Mouse (Mus musculus) CD4-positive, CD25-positive, alpha-beta regulatory T cell, adult 2 months (primary cell): ENCODE results near the gene Hipk2.
"Not testable (repeated sequence)": the region's sequence is repeated elsewhere in the genome, so short reads cannot be mapped to it uniquely, and the experiment has no call there.

Source experiments
- DNase-seq: peaks from one replicate; pipeline ENCODE4 v3.0.0-alpha.2; 2012; ENCODE audit warnings: low read depth, low spot score

Gene Hipk2

DNA sequence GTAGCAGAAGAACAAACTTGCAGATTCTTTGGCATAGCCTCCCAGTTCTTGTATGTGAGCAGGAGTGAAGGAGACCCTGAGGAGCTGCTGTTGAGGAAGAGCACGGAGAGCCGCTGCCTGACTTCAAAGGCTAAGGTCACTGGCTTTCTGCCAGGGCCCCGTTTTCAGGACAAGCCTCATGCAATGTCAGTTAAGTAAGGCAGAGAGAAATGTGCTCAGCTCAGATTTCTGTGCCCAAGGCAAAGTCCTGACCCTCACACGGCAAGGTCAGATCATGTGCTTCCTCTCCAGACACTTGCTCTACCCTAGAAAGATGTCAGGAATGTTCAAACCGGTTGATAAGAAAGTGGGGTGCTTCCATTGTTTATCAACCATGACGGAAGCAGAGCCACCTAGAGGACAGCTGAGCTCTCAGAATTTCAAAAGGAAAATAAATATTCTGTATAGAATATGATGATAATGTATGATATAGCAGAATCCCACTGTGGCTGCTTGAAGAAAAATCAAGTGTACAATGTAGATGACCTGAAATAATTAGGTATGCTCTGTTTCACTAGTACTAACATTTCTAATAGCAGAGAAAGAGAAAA, 173.1 kb downstream of the Hipk2 start:
- DNase-seq: no peak

DNA sequence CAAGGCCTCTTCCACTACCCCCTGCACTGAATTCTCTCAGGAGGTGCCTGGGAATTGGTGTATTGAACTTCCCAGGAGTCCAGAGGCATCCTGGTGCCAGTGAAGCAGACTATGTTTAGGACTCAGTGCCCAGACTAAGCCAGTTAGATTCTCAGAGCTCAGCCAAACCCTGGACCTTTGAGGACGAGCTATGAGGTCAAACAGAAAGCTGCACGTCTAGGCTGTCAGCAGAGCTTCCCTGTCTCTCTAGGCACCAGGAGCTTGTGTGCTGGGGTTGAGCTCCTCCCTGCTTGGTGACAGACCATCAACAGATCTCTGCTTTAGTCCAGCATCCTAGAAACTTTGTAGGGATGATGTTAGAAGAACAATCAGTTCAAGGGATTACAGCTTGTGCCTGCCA, 174.5 kb downstream of the Hipk2 start:
- DNase-seq: no peak

DNA sequence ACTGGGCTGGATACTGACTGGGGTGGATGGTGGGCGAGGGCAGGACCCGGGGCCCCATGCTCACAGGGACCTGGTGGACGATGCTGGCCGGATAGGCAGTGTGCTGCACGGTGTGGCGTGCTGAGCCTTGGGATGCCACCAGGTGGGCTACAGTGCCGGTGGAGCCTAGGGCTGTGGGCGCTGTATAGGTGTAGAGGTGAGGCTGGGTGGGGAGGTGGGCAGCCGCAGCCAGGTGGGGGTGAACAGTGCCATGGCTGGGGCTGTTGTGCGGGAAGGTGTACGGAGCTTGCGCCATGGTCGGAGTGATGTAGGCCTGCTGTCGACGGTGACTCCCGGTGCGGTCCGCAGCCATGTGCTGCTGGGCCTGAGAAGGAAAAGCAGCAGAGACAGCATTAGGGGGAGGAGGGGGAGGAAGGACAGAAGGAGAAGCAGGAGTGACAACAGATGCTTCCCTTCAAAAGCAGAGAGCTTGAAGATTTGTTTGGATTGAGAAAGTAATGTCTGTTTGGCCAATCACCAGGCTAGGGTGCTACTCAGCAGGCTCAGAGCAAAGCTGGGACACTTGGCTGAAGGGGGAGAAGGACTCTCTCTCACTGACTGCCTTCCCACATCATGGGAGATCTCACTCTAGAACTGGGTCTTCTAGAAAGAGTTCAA, 177.6 kb downstream of the Hipk2 start:
- no peak for DNase-seq

DNA sequence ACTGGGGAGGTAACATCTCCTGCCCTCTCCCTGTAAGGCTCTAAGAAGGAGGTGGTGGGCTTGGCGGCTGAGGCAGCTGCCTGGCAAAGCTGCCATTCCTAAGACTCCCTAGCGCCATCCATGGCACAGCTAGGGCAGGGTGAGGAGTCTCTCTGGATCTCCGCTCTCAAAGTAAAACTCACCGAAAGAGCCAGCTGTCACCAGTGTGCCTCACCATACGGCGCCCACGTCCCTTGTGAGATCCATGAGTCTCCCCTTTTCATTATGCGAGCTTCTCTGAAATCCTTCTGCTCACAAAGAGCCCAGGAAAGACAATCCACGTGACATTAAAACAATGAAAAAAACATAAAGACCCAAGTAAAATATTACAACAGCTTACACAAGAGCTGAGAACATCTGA, 179.4 kb downstream of the Hipk2 start:
- no peak for DNase-seq

DNA sequence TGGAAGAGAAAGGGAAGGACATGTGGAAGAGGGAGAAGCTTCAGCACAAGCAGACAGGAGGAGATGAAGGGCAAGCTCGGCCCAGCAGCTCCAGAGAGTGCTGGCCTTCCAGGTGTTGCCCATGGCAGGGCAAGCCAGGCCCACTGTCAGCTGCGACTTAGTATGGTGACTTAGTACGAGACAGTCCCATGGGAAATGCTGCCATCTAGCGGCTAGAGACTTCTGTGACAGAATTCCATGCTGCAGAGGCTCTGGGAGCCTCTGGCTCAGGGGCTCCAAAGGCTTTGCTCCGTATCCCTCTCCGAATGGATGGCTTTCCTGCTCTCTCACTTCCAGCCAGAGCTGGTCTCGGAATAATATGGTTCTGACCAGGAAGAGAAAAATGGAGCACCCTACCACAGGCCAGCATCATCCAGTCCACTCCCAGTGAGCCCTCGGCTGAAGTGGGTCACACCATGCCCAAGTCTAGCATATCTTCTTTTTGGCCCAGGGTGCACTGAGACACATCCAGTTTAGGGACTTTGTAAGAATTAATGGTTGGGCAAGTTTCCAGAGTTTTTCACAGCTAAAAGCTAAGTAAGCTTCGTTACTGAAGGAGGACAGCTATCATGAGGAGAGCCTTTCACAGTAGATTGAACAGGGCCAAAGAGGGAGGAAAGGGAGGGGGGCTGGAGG, 180.4 kb downstream of the Hipk2 start:
- DNase-seq: peak; percentile 83

DNA sequence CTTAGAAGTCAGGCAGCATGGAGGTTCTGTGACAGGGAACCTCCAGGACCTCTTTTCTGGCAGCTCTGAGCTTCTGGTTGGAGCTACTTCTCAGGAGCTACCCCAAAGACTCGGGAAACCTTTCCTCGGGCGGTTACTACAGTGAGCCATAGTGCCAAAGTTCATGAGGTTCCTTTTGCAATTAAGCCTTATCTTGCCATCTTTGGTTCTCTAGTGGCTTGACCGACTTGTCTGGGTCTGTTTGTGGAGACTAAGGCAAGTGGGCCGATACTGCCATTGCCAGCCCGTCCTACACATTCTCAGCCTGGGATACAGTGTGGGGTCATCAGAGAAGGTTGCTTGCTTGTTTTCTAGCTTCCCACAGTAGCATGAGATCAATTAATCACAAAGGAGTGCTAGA, 183.4 kb downstream of the Hipk2 start:
- no peak for DNase-seq

DNA sequence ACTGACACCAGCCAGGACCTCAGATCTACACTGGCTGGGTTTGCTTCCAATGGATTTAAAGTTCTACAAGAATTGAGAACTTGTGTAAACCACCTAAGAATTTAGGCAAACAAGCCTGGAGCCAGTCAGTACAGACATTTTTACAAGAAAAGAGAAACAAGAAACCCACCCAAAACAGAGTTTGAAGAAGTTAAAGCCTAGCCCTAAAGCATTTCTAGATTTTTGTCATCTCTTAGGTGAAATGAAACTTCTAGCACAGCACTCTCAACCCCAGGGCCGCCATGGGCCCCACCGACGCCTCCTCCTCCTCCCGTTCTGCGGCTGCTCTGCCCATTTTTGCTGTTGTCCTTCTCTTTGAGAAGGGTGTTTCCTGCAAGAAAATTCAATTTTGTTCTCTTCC, 184.9 kb downstream of the Hipk2 start:
- DNase-seq: peak; percentile 27

DNA sequence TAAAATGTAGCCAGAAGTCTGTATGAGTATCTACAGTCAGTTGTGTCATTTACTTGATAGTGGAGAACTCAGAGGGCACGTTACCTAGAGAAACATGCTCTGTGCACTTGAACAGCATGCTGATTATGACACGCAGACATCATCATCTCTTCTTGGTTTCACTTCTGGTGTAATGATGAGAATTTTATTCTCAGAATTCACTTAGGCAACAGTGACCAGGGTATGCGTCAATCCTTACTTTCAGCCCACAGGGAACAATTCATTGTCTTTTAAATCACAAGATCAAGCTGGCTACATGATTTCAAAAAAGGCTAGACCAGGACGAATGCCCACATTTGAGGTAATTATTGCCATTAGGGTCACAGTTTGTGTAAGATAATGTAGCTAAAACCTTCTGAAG, 185.3 kb downstream of the Hipk2 start:
- no peak for DNase-seq

DNA sequence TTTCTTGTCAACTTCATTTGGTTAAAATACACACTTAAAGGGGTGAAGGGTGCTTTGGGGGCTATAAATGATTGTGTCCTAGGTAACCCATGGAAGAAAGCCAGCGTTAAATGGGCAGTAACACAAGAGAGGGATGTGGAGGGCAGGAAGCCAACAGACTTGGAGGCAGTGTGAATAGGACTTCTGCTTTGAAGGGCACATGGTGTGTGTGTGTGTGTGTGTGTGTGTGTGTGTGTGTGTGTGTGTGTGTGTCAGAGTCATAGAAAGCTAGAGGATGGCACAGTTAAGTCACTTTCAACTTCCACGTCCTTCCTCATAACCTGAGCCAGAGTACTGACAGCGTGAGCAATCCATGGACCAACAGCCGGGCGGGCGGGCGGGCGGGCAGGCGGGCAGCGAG, 187.1 kb downstream of the Hipk2 start:
- no peak for DNase-seq

DNA sequence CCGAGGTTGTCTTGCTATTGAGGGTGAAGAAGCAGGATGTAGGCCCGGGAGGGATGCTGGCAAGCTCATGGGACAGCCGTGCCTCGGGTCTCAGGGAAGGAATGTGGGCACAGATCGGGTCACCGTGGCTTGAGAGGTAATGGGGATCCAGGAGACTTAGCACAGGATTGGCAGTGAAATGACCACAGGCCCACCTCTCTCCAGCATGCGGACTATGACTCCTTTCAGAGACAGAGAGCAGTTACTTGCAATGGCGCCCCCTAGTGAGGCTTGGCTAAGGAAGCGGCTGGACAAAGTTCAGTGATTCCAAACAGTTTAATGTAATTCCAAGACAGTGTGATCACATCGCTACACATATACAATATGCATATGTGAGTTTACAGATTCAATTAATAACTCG, 188.7 kb downstream of the Hipk2 start:
- peak; percentile 47 for DNase-seq

DNA sequence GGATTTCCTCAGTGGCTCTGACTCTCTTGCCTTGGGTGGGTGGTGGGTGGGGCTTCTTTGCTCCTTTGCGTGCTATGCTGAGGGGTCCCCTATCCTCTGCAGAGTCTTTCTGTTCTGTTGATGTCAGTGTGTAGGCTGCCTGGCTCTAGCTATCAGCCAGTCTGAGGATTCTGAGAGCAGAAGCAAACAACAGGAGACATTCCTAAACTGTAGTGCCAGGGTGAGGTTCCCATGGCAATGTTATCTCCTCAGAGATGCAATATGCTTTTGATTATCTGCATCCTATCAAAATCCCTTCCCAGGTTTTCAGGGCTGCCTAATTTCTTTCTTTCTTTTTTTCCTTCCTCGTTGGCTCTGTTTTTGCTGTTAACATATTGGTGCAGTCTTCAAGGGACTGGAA, 193.4 kb downstream of the Hipk2 start:
- no peak for DNase-seq

DNA sequence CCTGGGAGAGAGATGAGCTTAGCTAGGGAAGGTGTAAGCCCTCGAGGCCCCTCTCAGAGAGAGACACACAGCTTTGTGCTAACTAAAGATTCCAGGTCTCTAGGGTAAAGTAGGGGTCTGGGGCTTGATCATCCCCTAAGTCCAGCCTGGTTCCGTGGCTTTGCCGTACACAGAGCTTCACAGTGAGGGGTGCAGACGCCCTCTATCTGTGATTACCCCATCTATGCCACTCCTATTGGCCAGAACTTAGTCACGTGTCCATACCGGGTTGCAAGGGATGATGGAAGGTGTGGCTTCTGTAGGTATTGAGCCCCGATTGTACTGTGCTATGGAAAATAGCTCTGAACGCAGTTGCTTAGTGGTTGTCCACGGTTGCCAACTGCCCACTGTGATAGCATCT, 198.3 kb downstream of the Hipk2 start:
- no peak for DNase-seq

DNA sequence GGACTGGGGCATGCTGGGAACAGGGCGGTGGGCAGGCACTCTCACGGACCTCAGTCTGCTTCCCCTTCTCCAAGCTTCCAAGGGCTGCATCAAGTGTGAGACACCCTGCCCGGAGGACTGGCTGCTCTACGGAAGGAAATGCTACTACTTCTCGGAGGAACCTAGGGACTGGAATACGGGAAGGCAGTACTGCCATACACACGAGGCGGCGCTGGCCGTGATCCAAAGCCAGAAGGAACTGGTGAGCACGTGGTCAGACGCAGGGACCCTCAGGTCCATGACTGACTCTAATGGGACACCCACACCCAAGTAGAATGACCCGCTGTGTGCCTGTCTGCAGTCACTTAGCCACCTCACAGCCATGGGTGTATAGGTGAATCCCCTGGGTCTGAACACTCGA, 199.2 kb downstream of the Hipk2 start:
- DNase-seq: no peak

DNA sequence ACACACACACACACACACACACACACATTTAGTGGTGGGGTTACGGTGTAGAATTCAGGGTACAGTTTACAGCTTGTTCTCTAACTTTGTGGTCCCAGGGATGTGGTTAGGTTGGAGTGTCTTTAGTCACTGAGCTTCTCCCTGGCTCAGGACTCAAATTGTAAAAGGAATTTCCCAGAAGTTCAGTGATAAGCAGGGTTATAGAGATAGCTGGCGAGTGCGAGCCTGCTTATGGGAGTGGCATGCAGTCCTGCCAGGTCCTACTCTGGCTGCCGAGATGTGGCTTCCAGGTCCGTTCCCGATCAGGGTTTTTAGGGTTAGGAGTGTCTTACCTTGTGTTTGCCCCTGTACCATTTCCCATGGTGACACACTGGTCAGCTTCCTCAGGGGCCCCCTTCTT, 199.7 kb downstream of the Hipk2 start:
- no peak for DNase-seq

DNA sequence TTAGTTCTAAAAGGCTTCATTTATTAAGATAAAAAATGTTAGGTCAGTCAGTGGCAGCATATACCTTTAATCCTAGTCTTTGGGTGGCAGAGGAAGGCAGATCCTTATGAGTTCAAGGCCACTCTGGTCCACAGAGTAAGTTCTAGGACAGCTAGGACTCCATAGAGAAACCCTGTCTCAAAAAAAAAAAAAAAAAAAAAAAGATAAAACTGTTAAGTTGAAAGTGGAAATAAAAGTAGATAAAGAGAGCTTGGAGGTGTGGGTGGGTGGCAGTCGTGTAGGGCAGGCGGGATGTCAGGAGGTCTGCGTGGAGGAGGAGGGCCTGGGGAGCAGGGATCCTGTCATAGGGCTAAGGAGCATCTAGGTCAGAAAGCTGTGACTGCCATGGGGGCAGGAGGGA, 204.0 kb downstream of the Hipk2 start:
- no peak for DNase-seq

DNA sequence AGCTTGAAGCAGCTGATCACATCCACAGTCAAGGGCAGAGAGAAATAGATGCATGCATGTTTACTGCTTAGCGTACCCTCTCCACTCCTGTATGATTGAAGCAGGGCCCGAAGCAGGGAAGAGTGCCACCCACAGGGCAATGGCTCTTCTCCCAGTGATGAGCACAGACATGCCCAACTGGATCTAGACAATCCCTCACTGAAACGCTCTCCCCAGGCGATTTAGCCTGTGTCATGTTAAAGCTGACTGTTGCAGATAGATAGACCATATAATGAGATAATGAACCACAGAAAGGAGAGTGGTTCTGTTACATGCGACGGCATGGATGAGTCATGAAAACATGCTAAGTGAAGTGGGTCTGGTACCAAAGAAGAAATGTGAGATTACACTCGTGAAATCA, 204.7 kb downstream of the Hipk2 start:
- DNase-seq: no peak

DNA sequence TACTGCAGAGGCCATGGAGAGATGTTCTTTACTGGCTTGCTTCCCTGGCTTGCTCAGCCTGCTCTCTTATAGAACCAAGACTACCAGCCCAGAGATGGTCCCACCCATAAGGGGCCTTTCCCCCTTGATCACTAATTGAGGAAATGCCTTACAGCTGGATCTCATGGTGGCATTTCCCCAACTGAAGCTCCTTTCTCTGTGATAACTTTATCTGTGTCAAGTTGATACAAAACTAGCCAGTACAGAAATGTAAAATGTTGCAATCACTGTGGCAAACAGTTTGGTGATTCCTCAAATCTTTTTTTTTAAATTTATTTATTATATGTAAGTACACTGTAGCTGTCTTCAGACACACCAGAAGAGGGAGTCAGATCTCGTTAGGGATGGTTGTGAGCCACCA, 205.5 kb downstream of the Hipk2 start:
- DNase-seq: not testable (repeated sequence)

DNA sequence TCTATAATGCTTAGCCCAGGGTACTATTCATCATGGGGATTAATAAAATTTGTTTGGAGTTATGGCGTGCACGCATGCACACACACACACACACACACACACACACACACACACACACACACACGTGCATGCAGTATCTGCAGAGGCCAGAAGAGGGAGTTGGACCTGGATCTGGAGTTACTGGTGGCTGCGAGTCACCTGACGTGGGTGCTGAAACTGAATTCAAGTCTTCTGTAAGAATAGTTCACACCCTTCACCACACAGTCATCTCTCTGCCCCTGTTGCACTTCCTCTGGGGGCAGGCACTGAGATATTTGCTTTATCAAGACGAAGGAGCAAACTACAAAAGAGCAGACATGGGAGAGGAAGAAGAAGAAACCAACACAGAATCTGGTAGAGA, 206.4 kb downstream of the Hipk2 start:
- DNase-seq: peak; percentile 46

DNA sequence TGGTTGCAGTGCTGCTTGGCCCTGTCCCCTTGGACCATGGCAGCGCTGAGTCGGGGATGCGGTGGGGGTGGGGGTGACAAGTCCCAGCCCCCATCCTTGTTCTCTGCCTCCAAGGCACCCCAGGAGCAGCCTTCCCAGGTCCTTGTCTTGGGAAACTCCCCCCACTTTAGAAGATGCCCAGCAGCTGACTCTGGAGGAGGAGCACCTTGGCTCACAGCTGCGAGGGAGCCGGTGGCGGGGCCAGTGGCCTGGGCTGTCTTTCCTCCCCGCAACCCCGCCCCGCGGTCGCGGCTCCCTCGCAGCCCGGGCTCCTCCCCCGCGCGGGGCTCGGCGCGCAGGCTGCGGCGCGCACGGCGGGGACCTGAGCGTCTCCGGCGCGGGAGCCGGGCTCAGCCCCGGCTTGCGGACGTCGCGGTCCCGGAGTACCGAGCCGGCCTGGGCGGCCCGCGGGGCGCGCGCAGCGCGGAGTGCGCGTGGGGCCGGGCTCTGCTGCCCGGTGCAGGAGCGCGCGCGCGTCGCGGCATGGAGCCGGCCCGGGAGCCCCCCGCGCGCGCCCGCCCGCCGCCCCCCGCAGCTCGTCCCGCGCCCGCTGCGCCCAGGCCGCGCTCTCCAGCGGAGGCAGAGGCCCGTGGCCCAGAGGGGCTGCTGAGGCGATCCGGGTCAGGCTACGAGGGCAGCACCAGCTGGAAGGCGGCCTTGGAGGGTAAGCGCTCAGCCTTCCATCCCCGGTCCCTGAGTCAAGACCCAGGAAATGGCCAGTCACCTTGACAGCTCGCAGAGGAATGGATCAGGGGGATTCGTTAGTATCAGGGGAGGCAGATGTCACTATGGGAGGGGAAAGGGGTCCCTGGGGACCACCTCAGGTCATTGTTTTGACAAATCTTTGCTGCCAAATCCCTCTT, 213.0 kb downstream of the Hipk2 start, which contains the start of gene Clec2l:
Gene Clec2l (plus strand): TSS at position 356 of the 902 bp plus-strand sequence.
- DNase-seq: no peak

DNA sequence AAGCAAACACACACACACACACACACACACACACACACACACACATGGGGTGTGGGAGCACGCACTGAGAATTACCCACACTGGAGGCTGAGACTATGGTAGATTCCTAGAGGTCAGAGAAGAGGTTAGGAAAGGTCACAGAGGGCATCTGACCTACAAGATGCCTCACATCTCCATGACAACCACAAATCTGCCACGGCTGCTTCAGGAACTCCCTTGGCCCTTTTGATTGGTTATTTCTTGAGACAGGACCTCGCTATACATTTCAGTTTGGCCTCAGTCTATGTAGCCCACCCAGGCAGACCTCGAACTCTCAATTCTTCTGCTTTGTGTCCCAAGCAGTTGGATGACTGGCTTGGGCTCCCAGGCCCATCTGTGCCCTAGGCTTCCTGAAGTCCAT, 214.3 kb downstream of the Hipk2 start:
- no peak for DNase-seq

DNA sequence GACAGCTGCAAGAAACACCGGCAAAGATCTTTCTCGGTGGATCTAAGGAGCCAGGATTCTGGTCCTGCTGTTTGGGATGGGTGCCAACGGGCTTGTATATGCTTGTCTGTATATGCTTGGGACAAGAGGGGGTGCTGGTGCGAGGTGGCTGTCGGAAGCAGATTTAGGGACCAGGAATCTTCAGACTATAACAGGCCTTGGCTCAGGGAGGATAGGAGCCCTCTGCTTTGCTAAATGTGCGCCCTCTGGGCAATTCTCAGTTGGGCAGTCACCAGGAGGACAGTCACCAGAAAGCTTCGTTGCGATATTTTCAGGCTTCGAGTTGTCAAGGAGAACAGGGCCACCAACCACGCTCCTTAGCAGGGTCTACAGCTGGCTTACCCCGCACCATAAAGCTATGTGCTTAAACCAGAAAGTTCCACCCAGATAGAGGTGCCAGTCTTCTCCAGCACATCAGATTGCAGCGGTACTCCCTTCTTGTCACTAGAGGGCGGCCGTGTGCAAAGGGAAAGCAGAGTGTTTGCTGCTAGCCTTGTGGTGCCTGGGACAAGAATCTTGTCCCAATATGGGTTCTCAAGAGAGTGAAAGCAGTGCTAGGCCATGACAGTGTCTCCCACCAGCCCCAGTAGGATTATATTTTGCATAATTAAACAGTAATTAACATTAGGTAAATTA, 225.6 kb downstream of the Hipk2 start:
- peak; percentile 83 for DNase-seq

DNA sequence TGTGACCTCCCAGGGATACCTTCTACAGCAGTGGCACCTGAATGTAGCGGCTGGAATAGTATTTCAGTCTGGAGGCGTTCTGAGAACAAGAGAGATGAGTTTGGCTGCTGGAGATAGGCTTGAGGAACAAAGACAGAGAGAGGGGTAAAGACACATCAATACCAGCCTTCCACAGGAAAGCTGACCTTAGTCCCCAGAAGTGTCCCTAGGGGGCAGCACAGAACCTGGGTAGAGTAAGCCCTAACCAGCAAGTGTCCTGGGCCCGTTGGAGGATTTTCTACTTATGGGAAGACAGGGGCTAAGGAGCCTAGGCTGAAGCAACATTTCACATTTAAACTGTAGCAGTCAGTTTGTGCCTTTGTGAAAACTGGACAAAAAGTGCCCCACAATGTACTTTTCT, 226.4 kb downstream of the Hipk2 start:
- DNase-seq: peak; percentile 48
